Mouse (Mus musculus): ENCODE data around the gene Olfr970. TPM values are rescaled to one million over a fixed set of nuclear protein-coding genes. Genes with fewer than 3 reads are reported as not detected.
"Not testable (repeated sequence)": the region's sequence is repeated elsewhere in the genome, so short reads cannot be mapped to it uniquely, and the experiment has no call there.

Olfr970 gene
- polyA plus RNA-seq (2017; shearing (Covaris generic)): not detected

DNA sequence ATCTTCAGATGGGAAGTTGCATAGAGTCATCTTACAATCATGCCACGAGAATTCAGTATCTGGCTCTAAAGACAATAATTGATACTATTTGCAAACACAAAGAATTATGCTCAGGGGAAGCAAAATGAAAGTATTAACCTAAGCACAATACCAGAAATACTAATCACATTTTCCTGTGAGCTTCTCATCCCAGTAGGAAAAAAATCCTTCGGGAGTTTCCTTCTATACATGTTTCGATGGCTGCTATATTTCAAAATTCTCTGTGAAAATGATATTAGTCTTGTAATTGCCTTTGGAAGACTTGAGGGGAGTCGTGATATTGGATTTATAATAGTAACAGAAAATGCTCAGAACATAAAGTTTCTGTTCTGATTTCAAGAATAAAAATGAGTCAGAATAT, at the start of gene Olfr970:
Gene Olfr970, plus strand, starts transcription at position 301 of the 400 bp plus-strand sequence.
- no peak for ATAC-seq

DNA sequence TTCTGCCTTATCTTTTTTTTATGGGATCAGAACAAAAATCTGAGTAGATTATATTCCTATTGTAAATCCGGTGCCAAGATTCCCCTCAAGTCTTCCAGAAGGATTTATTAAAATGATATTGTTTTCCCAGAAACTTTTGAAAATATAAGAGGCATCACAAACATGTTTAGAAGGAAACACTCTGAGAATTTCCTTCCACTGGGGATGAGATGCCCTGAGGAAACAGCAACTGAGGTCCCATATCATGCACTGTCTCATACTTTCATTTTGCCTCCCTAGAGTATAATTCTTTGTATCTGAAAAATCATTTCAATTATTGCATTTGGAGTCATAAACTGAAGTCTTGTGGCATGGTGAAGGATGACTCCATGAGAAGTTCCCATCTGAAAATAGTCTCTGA, 25.5 kb upstream of the Olfr970 start, which contains the start of gene Olfr968:
Gene Olfr968, minus strand, starts transcription at position 101 of the 400 bp plus-strand sequence.
- ATAC-seq: no peak

DNA sequence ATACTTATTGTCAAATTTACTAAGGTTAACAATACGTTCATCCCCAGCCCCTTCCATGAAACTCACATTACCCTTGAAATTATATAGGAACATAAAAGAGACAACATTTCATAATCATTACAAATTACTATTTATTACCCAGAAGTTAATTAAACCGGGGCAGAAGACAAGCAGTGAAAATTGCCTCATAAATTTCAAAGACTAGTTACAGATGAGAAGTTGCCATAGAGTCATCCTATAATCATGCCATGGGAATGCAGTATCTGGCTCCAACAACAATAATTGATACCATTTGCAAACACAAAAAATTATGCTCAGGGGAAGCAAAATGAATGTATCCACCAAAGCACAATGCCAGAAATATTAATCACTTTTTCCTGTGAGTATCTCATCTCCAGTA, 18.1 kb upstream of the Olfr970 start, which contains the start of gene Olfr969:
Gene Olfr969, plus strand, starts transcription at position 388 of the 400 bp plus-strand sequence.
- ATAC-seq: no peak

DNA sequence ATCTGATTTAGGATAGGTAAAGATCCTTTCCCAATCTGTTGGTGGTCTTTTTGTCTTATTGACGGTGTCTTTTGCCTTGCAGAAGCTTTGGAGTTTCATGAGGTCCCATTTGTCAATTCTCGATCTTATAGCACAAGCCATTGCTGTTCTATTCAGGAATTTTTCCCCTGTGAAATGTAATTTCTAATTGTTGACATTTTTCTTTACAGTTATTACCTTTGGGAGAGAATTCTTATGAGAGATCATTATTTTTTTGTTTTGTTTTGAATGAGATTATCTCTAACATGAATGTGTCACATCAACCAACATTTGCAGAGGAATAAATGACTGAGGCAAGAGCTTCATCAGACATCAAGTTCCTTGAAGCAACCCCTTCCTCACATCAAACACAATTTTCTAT, 27.9 kb downstream of the Olfr970 start, which contains the start of gene Olfr971:
Gene Olfr971, plus strand, starts transcription at position 301 of the 400 bp plus-strand sequence.
- ATAC-seq: not testable (repeated sequence)

DNA sequence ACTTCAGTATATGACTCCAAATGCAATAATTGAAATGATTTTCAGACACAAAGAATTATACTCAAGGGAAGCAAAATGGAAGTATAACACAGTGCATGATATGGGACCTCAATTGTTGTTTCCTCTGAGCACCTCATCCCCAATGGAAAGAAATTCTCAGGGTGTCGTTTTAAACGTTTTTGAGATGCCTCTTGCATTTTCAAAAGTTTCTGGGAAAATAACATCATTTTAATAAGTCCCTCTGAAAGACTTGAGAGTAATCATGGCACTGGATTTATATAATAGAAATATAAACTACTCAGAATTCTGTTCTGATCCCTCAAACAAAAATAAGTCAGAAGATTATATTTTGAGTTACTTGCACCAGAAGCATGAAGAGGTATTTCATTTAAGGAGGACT, 57.5 kb downstream of the Olfr970 start, which contains the start of gene Olfr972:
Gene Olfr972, plus strand, starts transcription at position 301 of the 400 bp plus-strand sequence.
- no peak for ATAC-seq

Other genes with a start within 250 kb of the Olfr970 start
- gene Olfr959, start 233.3 kb upstream of the Olfr970 start, polyA plus RNA-seq (2017; shearing (Covaris generic)): not detected
- gene AW551984, start 204.5 kb upstream of the Olfr970 start, polyA plus RNA-seq (2017; shearing (Covaris generic)): not detected
- not detected for gene Olfr148, start 198.2 kb upstream of the Olfr970 start, polyA plus RNA-seq (2017; shearing (Covaris generic))
- not detected for gene Olfr960, start 187.5 kb upstream of the Olfr970 start, polyA plus RNA-seq (2017; shearing (Covaris generic))
- not detected for gene Olfr961, start 163.8 kb upstream of the Olfr970 start, polyA plus RNA-seq (2017; shearing (Covaris generic))
- not detected for gene Olfr963, start 141.7 kb upstream of the Olfr970 start, polyA plus RNA-seq (2017; shearing (Covaris generic))
- not detected for gene Olfr149, start 101.7 kb upstream of the Olfr970 start, polyA plus RNA-seq (2017; shearing (Covaris generic))
- gene Olfr965, start 97.5 kb upstream of the Olfr970 start, polyA plus RNA-seq (2017; shearing (Covaris generic)): not detected
- gene Olfr150, start 77.9 kb upstream of the Olfr970 start, polyA plus RNA-seq (2017; shearing (Covaris generic)): not detected
- gene Olfr967, start 62.6 kb upstream of the Olfr970 start, polyA plus RNA-seq (2017; shearing (Covaris generic)): not detected
- not detected for gene Olfr968, start 25.6 kb upstream of the Olfr970 start, polyA plus RNA-seq (2017; shearing (Covaris generic))
- gene Olfr969, start 17.9 kb upstream of the Olfr970 start, polyA plus RNA-seq (2017; shearing (Covaris generic)): not detected
- gene Olfr971, start 28.0 kb downstream of the Olfr970 start, polyA plus RNA-seq (2017; shearing (Covaris generic)): not detected
- gene Olfr972, start 57.6 kb downstream of the Olfr970 start, polyA plus RNA-seq (2017; shearing (Covaris generic)): not detected
- gene Olfr229, start 98.5 kb downstream of the Olfr970 start, polyA plus RNA-seq (2017; shearing (Covaris generic)): not detected
- gene Olfr974, start 128.6 kb downstream of the Olfr970 start, polyA plus RNA-seq (2017; shearing (Covaris generic)): under 1 TPM in 1 of 3 experiments, not detected in 2; 0.21 TPM
- gene Olfr975, start 143.2 kb downstream of the Olfr970 start, polyA plus RNA-seq (2017; shearing (Covaris generic)): not detected
- not detected for gene Olfr976, start 152.3 kb downstream of the Olfr970 start, polyA plus RNA-seq (2017; shearing (Covaris generic))
- gene Olfr978, start 183.3 kb downstream of the Olfr970 start, polyA plus RNA-seq (2017; shearing (Covaris generic)): not detected
- gene Olfr979, start 194.6 kb downstream of the Olfr970 start, polyA plus RNA-seq (2017; shearing (Covaris generic)): not detected
- not detected for gene Olfr980, start 200.7 kb downstream of the Olfr970 start, polyA plus RNA-seq (2017; shearing (Covaris generic))
- not detected for gene Olfr981, start 212.6 kb downstream of the Olfr970 start, polyA plus RNA-seq (2017; shearing (Covaris generic))